Mouse (Mus musculus): ENCODE data around the gene Sele. TPM values are rescaled to one million over a fixed set of nuclear protein-coding genes. Genes with fewer than 3 reads are reported as not detected.
"Not testable (repeated sequence)": the region's sequence is repeated elsewhere in the genome, so short reads cannot be mapped to it uniquely, and the experiment has no call there.

The Sele gene
- not detected in 2 replicates for polyA plus RNA-seq (2016; fragmentation: Nextera tagmentation; extraction: Ambion mirVana)

DNA sequence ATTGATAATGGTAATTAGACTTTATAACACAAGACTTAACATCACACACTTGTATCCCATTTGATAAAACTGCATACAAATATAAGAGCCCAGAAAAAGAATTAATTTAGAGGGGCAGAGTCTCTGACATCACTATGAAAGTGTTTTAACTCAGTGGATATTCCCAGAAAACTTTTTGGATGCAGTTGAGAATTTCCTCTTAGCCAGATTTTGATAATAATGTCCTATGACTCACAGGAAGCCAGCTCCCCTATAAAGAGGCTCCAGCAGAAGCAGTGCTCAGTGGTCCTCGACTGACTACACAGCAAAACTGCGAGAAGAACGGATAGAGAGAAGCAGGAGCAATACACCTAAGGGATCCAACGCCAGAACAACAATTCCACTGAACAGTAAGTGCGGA, at the start of gene Sele:
Gene Sele (plus strand): TSS at position 301 of the 400 bp plus-strand sequence.
- Histone ChIP-seq H3K9ac (peak within 1 kb of the TSS; percentile 10; the same call in 1 of the 2 replicates), H3K4me2 (replicated peaks) (no peak within 1 kb of the TSS), H3K4me3 (no peak within 1 kb of the TSS), H3K27me3 (no peaks in the 10 kb centered on the region), H3K36me3 (no peaks in the 10 kb centered on the region), H3K27ac (no peak within 1 kb of the TSS), H3K4me1 (no peaks in the 10 kb centered on the region), H3K9me3 (no peaks in the 10 kb centered on the region)
- 82% methylated on average over 5 of the region's 5 CpGs for WGBS
- no peak for ATAC-seq (ENCODE audit: insufficient number of reproducible peaks, insufficient read depth, low FRiP score, low TSS enrichment)

DNA sequence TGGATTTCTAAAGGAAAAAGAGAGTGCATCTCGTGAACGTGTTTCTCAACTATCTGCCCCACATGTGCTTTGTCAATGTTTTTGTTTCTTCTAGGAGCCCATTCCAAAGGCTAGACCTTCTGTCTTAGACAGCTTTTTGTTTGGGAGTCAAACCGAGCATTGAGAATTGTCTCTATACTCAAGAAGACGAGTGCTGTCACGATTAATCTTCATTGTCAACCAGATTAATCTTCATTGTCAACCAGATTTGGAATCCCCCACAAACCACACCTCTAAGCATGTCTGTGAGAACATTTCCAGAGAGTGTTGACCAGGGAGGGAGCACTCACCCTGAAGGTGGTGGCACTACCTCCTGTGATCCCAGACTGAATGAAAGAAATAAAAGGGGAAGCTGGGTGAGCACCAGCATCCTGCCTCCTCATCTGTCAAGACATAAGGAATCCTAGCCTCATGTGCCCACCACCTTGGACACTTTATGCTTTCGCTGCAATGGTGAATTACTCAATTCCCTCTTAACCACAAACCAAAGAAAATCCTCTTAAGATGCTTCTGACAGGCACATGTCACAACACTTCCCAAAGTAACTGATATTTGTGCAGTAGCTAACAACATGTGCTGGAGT, 46.1 kb upstream of the Sele start:
- Histone ChIP-seq H3K4me3 (no peak overlapping the region), H3K4me1 (no peaks in the 10 kb centered on the region), H3K36me3 (no peaks in the 10 kb centered on the region), H3K9ac (no peak overlapping the region), H3K27ac (no peak overlapping the region), H3K4me2 (replicated peaks) (no peak overlapping the region), H3K9me3 (no peaks in the 10 kb centered on the region), H3K27me3 (no peaks in the 10 kb centered on the region)
- ATAC-seq (ENCODE audit: insufficient number of reproducible peaks, insufficient read depth, low FRiP score, low TSS enrichment), result no peak
- 62% methylated on average over 6 of the region's 6 CpGs for WGBS

DNA sequence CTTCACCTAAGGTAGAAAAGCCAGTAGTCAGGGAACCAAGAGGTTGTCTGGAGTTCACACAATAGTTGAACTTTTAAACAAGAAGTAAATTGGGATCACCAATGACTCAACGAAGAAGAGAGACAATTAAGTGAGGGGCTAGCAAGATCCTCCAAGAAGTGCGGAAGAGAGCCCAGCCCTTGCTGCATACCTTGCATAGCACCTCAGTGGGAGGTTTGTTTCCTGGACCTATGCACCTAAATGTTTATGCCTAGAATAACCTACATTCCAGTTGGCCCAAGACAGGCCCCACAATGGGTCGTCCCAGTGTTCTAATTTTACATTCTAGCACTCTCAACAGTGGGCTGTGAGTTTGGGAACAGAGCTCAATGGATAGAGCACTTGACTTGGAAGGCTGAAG, 43.7 kb upstream of the Sele start:
- Histone ChIP-seq H3K27me3 (no peaks in the 10 kb centered on the region), H3K36me3 (no peaks in the 10 kb centered on the region), H3K9ac (no peak overlapping the region), H3K4me1 (no peaks in the 10 kb centered on the region), H3K27ac (no peak overlapping the region), H3K4me3 (no peak overlapping the region), H3K9me3 (no peaks in the 10 kb centered on the region), H3K4me2 (replicated peaks) (no peak overlapping the region)
- WGBS, result 79% methylated on average over 3 of the region's 3 CpGs
- ATAC-seq (ENCODE audit: insufficient number of reproducible peaks, insufficient read depth, low FRiP score, low TSS enrichment), result no peak

DNA sequence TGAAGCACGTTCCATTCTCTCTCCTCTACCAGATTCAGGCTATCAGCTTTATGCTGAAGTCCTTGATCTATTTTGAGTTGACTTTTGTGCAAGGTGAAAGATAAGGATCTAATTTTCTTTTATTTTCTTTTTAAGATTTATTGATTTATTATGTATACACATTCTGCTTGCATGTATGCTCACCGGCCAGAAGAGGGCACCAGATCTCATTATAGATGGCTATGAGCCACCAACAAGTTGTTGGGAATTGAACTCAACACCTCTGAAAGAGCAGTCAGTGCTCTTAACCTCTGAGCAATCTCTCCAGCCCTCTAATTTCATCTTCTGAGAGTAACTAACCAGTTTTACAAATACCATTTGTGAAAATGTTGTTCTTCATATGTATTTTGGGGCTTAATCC, 38.8 kb upstream of the Sele start:
- Histone ChIP-seq H3K9ac (no peak overlapping the region), H3K9me3 (no peaks in the 10 kb centered on the region), H3K4me3 (no peak overlapping the region), H3K4me2 (replicated peaks) (no peak overlapping the region), H3K36me3 (no peaks in the 10 kb centered on the region), H3K27ac (no peak overlapping the region), H3K4me1 (no peaks in the 10 kb centered on the region), H3K27me3 (no peaks in the 10 kb centered on the region)
- ATAC-seq (ENCODE audit: insufficient number of reproducible peaks, insufficient read depth, low FRiP score, low TSS enrichment), result no peak
- WGBS, result 42% methylated on average over 2 of the region's 2 CpGs

DNA sequence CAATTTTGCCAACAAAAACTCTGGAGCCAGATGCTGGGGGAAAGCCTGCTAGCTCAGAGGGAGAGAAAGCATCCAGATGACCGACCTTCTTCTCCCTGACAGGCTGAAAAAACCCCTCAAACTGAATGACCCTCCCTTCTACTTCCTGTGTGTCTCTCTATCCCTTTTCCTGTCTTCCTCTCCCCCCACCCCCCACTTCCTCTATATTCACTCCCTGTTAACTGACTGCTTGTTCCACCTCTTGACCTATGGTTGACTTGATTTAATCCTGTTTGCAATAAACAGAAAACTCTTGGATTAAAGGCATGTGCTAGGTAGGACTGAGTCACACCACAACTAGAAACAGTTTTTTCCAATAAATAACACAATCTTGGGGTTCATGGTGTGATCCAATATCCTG, 33.4 kb upstream of the Sele start:
- WGBS, result 60% methylated on average over 1 of the region's 1 CpGs
- no peaks in the 10 kb centered on the region for H3K9me3 ChIP-seq
- H3K4me3 ChIP-seq, result no peak overlapping the region
- no peak overlapping the region for H3K4me2 ChIP-seq (replicated peaks)
- no peak overlapping the region for H3K9ac ChIP-seq
- no peak overlapping the region for H3K27ac ChIP-seq
- no peaks in the 10 kb centered on the region for H3K27me3 ChIP-seq
- no peaks in the 10 kb centered on the region for H3K36me3 ChIP-seq
- ATAC-seq (ENCODE audit: insufficient number of reproducible peaks, insufficient read depth, low FRiP score, low TSS enrichment), result no peak
- H3K4me1 ChIP-seq, result no peaks in the 10 kb centered on the region

DNA sequence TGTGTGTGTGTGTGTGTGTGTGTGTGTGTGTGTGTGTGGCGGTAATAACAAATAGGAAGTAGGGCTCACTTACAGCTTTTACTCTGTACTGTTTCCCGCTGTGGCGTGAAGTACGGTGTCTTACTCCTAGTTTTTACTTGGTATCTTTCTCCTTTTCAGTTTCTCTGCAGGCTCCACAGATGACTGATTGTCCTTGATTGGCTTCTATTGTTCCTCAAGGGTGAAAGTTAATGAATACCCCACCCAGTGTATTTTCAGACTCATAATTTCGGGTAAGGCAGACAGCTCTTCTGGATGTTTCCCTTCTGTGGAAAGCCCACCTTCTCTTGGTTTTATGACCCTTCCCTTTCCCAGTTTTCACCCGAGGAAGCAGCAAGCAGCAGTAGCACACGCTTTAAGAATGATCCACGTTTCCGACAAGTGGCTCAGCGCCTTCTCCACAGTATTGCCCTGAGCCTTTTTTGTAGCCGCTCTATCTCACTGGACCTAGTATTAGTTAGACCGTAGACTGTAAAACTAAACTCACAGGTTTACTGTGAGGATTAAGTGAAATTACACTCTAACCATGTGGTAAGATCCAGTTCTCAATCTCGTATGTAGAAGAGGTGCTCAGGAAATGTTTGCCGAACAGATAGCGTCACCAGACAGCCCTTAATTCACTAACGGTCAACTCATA, 29.7 kb upstream of the Sele start:
- Histone ChIP-seq H3K4me1 (no peaks in the 10 kb centered on the region), H3K36me3 (no peaks in the 10 kb centered on the region), H3K4me2 (replicated peaks) (no peak overlapping the region), H3K27ac (no peak overlapping the region), H3K4me3 (no peak overlapping the region), H3K9ac (no peak overlapping the region), H3K27me3 (no peaks in the 10 kb centered on the region), H3K9me3 (no peaks in the 10 kb centered on the region)
- no peak for ATAC-seq (ENCODE audit: insufficient number of reproducible peaks, insufficient read depth, low FRiP score, low TSS enrichment)
- whole genome bisulfite sequencing, result 85% methylated on average over 16 of the region's 16 CpGs

DNA sequence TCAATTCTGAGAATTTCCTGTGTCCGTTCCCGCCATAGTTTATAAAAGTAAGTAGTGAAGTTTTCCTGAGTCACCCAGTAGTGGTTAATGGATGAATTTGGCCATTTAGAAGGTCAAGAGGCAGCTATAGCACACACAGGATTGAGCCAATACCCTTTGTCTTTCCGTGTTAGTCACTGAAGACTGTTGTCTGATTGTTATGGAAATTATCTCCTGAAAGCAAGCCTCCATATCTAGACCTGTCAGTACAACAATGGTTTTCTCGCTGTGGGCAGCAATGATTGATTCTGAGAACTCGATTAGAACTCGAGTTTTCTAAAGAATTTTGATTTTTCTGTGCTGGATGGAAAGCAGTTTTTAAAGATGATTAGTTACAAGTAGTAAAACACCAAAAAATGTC, 28.2 kb upstream of the Sele start:
- no peak overlapping the region for H3K4me3 ChIP-seq
- 75% methylated on average over 6 of the region's 6 CpGs for WGBS
- no peak for ATAC-seq (ENCODE audit: insufficient number of reproducible peaks, insufficient read depth, low FRiP score, low TSS enrichment)

DNA sequence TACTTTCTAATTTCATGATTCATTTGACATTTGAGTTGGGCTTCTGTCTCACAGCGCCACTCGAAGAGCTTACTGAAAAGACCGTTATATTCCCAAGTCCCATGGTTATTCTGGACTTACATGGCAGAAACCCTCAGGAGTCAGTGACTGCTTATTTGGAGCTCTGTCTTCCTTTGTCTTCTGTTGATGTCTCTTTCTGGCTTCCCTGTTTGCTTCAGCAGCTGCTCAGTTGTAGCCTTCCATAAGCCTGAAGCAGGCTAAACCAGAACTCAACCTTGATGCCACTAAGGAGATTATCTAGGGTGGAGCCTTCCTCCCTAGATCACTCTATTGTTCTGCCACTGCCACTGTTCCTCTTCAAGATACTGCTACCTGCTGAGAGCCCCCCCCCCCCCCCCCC, 27.3 kb upstream of the Sele start:
- not testable (repeated sequence) for H3K36me3 ChIP-seq; H3K27ac ChIP-seq; H3K4me3 ChIP-seq; H3K4me2 ChIP-seq (replicated peaks); H3K9me3 ChIP-seq; ATAC-seq (ENCODE audit: insufficient number of reproducible peaks, insufficient read depth, low FRiP score, low TSS enrichment); H3K4me1 ChIP-seq; H3K27me3 ChIP-seq; H3K9ac ChIP-seq
- WGBS, result 90% methylated on average over 3 of the region's 3 CpGs

More for the DNA sequence above, 28.2 kb upstream of the Sele start:
- Histone ChIP-seq H3K9me3 (no peaks in the 10 kb centered on the region), H3K4me2 (replicated peaks) (no peak overlapping the region), H3K4me1 (no peaks in the 10 kb centered on the region), H3K36me3 (no peaks in the 10 kb centered on the region), H3K27ac (no peak overlapping the region), H3K9ac (no peak overlapping the region), H3K27me3 (no peaks in the 10 kb centered on the region)

DNA sequence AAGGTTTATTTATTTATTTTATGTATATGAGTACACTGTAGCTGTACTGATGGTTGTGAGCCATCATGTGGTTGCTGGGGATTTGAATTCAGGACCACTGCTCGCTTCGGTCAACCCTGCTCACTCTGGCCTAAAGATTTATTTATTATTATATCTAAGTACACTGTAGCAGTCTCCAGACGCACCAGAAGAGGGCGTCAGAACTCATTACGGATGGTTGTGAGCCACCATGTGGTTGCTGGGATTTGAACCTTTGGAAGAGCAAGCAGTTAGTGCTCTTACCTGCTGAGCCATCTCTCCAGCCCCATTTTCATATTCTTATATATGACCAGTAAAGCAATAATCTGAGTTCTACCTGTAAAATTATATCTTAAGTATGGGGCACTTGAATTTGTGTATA, 25.9 kb upstream of the Sele start:
- not testable (repeated sequence) for H3K4me3 ChIP-seq; H3K27ac ChIP-seq; H3K9ac ChIP-seq; H3K36me3 ChIP-seq; H3K4me2 ChIP-seq (replicated peaks); H3K27me3 ChIP-seq; ATAC-seq (ENCODE audit: insufficient number of reproducible peaks, insufficient read depth, low FRiP score, low TSS enrichment); H3K4me1 ChIP-seq; H3K9me3 ChIP-seq
- 74% methylated on average over 5 of the region's 5 CpGs for WGBS

DNA sequence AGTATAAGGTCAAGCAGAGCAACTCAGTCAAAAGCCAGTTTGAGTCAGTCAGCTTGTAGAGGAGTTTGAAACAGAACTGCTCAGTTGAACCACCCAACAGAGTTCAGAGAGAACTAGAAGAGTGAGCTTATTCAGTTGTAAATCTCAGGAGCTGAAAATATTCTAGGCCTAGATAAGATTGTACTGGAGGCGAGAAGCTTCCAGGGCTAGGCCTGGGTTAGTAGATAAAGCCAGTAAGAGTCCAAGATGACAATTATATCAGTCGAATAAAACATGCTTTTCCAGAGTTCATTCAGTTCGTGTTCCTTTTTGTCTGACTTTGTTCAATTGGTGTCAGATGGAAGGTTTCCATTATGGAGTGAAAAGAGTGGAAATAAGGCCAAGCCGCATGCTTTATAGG, 22.3 kb upstream of the Sele start:
- 87% methylated on average over 4 of the region's 4 CpGs for WGBS
- no peaks in the 10 kb centered on the region for H3K27me3 ChIP-seq
- H3K4me2 ChIP-seq (replicated peaks), result no peak overlapping the region
- no peak overlapping the region for H3K9ac ChIP-seq
- no peaks in the 10 kb centered on the region for H3K9me3 ChIP-seq
- no peak for ATAC-seq (ENCODE audit: insufficient number of reproducible peaks, insufficient read depth, low FRiP score, low TSS enrichment)
- H3K4me3 ChIP-seq, result no peak overlapping the region
- H3K36me3 ChIP-seq, result no peaks in the 10 kb centered on the region
- H3K4me1 ChIP-seq, result no peaks in the 10 kb centered on the region
- H3K27ac ChIP-seq, result no peak overlapping the region

DNA sequence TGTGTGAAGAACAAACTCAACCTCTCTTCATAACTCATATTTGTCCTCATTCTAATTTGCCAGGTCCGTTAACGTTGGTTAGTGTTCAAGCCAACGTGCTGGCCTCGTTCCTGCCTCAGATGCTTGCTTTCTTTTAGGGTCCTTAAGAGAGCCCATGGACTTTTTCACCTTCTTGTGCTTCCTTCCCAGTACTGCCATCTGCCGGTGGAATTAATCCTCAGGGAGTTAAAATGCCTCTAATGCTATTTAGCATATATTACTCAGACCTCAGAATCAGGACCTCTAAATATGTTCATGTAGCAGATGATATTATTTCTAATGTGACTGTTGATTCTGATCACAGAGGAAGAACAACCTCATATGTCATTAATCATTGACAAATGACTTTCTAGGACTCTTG, 20.6 kb upstream of the Sele start:
- Histone ChIP-seq H3K4me1 (no peaks in the 10 kb centered on the region), H3K27ac (no peak overlapping the region), H3K4me2 (replicated peaks) (no peak overlapping the region), H3K9me3 (no peaks in the 10 kb centered on the region), H3K9ac (no peak overlapping the region), H3K36me3 (no peaks in the 10 kb centered on the region), H3K27me3 (no peaks in the 10 kb centered on the region), H3K4me3 (no peak overlapping the region)
- ATAC-seq (ENCODE audit: insufficient number of reproducible peaks, insufficient read depth, low FRiP score, low TSS enrichment), result no peak
- WGBS, result 56% methylated on average over 5 of the region's 5 CpGs

DNA sequence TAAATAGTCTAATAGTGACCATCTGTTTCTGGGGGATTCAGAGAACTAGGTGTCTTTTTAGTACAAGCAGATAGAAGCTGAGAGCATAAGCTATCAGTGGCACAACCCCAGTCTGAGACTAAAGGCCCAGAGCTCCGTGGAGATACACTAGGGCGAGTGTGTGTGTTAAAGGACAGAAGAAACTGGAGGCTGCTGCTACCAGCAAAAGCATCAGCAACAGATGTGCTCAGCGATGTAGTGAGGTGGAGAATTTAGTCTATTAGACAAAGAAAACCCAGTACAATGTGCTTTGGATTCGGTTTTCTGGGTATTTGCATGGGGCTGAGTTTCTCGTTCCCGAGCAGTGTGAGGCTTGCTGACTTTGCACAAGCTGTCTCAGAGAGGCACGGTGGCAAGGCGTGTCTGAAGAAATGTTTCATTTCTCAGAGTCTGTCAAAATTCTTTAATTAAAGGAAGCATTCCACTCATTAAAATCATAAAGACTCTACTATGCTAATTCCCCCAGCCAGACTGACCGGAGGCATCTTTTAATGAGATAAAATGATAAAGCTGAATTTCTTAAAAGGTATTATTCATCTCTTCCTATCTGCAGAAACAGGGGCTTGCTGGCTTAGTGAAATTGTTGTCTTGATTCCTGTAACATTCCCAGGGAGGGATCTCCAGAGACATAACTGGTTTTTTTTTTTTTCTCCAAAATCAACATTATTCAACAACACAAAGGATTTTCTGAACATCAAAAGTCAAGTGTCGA, 7.5 kb upstream of the Sele start:
- H3K9ac ChIP-seq, result no peak overlapping the region
- ATAC-seq (ENCODE audit: insufficient number of reproducible peaks, insufficient read depth, low FRiP score, low TSS enrichment), result no peak
- H3K27me3 ChIP-seq, result no peaks in the 10 kb centered on the region
- H3K27ac ChIP-seq, result no peak overlapping the region
- H3K9me3 ChIP-seq, result no peaks in the 10 kb centered on the region
- H3K4me1 ChIP-seq, result no peaks in the 10 kb centered on the region
- H3K36me3 ChIP-seq, result no peaks in the 10 kb centered on the region
- WGBS, result 71% methylated on average over 10 of the region's 10 CpGs
- no peak overlapping the region for H3K4me3 ChIP-seq
- no peak overlapping the region for H3K4me2 ChIP-seq (replicated peaks)

All from embryonic facial prominence, embryonic 12.5 days (tissue).